Mouse (Mus musculus) cerebellum, postnatal 10 days (tissue): ENCODE data around the gene Doxl2.

Experiments
- DNase-seq, 2 experiments: peaks; one replicate each; pipeline ENCODE4 v3.0.0; 2021; ENCODE audit warnings: mixed read lengths in 2 of 2

Gene Doxl2

DNA sequence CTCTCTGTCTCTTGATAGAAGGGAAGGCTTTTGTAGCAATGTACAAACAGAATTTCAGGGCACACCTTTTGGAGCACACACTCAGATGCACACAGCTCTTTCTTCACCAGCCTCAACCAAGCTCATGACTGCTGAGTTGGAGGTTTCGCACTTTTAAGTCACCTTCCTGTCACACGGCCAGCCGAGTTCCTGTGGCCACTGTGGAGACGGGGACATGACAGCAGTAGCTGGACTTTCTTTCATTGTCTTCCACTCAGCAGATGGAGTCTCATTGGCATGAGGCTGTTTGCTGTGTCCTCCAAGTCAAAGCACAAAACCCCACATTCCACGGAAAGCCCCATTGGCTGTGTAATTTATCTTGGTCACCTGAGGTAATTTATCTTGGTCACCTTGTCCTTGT is 36.4 kb downstream of the Doxl2 start:
- DNase-seq: no peak

DNA sequence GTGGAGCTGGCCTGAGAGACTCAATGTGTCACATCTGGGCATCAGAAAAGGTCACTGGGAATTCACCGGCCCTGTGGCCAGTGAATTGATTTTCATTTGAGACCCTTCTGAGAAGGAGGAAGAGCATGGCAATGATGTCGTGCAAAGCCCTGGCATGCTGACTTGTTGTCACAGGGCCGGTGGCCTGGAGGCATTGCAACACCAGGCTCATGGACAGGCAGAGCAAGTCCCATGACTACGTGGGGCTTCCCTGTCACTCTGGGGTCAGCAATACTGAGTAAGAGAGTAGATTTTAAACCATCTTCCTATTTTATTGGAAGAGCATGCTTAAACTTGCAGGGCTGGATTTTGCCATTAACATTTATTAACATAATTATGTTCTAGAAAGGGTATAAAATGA is 38.3 kb downstream of the Doxl2 start:
- no peak for DNase-seq

DNA sequence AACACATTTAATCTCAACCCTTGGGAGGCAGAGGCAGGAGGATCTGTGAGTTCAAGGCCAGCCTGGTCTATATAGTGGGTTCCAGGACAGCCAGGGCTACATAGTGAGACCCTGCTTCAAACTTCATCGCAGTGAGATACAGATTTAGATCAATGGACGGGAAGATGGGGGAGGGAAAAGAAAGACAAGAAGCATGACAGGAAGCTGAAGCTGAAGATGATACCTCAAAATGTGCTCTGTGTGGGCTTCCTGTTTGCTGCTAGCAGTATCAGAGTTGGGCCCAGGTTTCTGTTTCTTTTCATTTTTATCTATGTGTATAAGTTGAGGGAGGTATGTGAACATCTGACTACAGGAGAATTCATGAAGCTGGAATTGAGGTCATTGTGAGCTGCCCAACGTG is 38.7 kb downstream of the Doxl2 start:
- no peak for DNase-seq

DNA sequence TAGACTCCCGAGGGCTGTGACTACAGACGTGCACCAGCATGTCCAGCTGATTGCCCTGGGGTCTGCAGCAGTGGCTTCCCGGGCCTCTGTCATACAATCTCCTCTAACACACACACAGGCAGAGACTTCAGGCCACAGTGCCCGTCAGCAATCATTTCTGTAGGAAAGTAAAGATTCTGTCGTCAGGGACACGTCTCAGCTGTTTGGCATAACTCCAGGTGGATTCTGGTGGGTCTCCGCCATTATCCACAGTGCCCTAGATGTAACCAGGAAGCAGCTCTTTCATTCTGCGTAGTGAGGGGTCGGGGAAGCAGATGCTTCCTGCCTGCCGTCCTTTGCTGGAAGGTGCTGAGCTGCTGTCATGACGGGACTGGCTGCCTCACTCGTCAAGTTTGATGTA is 42.4 kb downstream of the Doxl2 start:
- no peak for DNase-seq

DNA sequence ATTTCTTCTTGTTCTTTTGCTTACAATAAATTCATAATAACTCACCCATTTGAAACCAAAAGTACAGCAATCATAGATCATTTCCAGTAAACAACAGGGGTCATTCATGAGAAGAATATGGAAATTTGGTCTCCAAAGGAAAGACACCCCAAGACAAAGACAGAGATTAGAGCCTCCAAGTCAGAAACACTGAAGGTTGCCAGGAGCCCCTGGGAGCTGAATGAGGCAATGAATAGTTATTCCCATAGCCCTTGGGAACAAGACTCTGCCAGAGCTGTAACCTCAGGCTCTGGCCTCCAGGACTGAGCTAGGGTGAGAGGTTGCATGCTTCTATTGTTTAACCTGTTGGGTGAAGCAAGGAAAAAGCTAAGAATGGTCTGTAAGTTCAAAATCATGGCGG is 44.6 kb downstream of the Doxl2 start:
- no peak for DNase-seq

DNA sequence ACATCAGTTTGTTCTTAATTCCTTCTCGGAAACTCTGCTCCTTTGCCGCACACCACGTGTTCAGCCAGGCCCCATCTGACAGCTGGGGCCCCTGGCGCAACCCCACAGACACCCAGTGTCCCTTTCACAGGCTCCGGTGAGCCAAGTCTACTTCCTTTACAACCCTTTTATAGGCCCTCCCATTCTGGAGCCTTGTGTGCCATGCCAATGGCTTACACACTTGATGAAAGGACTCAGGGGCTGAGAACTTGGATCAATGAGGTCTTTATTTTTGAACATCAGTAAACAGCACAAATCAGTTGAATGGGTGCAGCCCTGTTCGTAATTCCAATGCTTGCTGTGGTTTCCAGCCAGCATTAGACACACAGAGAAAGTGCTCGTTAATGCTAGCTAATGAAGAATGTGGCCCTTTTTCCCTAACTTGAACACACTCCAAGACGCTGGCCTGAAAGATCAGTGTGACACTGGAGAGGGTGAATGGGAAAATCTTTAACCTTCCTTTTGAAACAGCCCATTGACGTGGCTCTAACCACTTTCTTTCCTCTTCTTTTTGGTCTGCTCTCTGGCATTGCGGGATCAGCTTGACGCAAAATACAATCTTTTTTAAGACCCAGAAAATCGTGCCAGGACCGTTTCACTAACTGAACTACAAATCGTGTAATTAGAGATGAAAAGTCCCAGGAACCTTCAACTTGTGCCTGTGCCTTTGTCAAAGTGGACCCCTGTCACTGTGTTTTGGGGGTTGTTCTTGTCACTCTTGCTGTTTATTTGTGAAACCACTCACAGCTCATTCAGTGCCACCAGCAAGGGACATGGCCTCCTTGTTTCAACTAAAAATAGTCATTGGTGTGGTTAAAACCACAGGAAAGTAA is 46.6 kb downstream of the Doxl2 start:
- peak in 1 of 2 experiments; percentile 40 for DNase-seq

DNA sequence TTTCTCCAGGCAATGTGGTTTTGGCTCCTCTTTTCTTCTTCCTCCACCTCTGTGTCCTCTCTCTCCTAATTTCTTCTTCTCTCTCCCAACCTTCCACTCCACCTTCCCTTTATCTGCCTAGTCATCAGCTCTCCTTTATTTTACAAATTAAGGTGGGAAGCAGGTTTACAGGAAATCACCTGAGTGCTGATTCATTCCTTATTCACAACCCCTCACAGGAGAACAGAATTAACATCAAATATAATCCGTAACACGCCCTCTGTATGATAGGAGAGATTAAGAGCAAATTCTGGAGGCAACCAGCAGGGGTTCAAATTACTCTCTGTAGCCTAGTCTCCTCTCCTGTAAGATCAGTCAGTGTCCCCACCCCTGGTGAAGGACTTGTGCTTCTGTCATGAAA is 47.6 kb downstream of the Doxl2 start:
- no peak for DNase-seq

DNA sequence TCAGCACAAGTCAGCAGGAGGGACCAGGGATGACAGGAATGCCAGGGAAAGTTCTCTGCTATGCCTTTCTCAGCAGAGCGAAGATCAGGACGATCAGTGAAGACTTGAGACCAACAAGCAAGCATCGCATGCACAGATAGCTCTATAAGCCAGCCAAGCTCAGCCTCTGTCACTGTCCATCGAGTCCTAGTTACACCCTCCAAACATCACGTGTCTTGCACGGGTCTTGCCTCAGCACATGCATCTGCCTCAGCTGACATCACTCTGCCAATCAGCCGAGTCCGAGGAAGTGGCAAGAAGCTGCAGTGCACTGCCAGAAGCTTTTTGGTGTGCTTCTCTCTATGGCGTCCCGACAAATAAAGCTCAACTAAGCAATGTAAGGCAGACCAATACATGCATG is 48.6 kb downstream of the Doxl2 start:
- no peak for DNase-seq

DNA sequence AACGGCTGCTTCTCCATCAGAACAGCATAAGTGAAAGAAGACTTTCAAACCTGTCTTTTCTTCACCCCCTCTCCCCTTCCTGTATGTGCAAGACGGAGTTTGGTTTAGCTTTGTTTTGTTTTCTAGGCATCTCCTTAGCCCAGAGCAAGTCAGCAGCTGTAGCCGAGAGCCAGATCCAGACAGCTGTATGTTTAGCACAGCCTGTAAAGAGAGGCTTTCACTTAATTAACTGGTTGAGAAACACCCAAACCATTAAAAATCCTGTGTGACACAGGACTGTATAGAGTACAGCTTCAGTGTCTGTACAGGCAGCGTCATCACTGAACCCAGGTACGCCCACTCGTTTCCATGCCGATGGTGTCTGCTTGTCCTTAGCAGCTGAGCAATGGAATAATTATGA is 50.5 kb downstream of the Doxl2 start:
- no peak for DNase-seq

DNA sequence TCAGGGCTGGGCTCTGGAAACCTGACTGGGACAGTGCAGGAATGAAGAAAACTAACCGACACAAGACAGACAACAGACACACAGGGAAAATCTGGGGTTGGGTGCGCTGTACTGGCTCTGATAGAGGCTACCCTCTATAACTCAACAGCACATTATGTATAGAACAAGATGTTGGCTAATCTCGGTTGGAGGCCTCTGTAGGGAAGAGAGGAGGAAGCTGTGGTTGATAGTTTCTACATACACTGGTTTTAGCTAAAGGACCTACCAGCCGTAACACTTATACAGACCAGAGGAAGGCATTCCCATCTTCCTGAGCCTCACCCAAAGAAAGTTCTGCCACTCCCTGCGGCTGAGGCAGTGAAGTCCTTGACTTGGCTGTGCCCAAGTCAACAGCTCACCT is 51.7 kb downstream of the Doxl2 start:
- no peak for DNase-seq

DNA sequence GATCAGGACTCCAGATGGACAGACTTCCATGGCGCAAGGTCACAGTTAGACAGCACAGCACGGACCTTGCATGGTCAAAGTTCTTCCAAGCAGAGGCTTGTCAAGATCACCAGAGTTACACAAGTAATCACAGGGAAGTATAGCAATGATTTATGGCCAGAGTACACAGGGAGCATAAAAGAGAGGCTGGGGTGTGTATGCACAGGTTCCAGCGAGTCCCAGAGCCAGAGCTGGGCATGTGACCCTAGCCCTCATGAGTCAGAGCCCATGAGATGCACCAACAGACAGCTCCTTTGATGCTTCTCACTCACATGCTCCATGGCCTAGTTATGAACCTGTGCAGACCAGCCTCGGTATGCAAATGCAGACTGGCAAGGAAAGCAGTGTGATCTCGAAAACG is 53.3 kb downstream of the Doxl2 start:
- no peak for DNase-seq
